Mouse (Mus musculus) C3H10T1/2 (cell line): ENCODE data around the gene Actn1. TPM values are rescaled to one million over a fixed set of nuclear protein-coding genes. Genes with fewer than 3 reads are reported as not detected.

Source experiments
- polyA plus RNA-seq, 2 experiments: library from polyadenylated mRNA; unstranded; fragments of >200 nt; fragmentation: generic; extraction: Trizol; gene quantifications; one replicate each; pipeline ENCODE4 v1.2.1; 2012; ENCODE audit warnings: missing spikeins in 2 of 2

Gene Actn1
- 100 to 1,000 TPM; 104 to 118 TPM for polyA plus RNA-seq

DNA sequence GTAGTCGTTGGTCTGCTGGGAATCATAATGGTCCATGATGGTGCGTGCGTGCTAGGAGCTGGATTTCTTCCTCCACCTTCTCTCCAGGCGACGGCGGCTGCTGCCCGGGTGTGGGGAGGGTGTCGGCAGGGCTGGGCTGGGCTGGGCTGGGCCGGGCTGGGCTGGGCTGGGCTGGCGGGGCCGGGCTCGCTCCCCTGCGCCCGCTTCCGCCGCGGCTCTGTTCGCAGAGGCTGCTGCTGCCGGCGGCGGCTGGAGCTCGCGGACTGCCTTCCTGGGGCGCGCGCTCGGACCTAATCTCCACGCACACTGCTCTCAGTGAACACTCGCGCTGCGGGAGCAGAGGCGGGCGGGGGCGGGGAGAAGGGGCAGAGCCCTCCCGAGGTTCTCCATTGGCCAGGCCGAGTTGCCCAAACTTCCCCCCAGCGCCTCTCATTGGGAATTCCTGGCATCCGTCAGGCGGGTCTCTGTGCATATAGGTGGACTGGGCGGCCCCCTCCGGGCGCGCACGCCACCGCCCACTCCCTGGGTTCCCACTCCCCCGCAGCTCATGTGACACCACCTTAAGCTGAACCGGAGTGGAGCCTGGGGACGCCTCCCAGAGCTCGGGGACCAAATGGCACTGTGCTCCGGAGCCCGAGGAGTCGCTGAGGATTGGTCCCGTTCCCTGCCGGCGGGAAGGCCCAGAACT lies at the start of gene Actn1:
Actn1 (minus strand) TSS at position 316 of the 688 bp plus-strand sequence.

Other genes with a start within 250 kb of the Actn1 start
- 10 to 100 TPM in 1 of 2 experiments, 1 to 10 TPM in 1; 2.0 to 36.9 TPM for gene Zfp36l1, start 147.4 kb downstream of the Actn1 start, polyA plus RNA-seq
- gene Dcaf5, start 176.2 kb upstream of the Actn1 start, polyA plus RNA-seq = 10 to 100 TPM in 1 of 2 experiments, 1 to 10 TPM in 1; 2.2 to 17.5 TPM
- 1 to 10 TPM in 1 of 2 experiments, under 1 TPM in 1; 0.55 to 6.4 TPM for gene Exd2, start 202.7 kb upstream of the Actn1 start, polyA plus RNA-seq